Comparison of ENCODE assay signal across 24 mouse cellular contexts in the genomic region with DNA sequence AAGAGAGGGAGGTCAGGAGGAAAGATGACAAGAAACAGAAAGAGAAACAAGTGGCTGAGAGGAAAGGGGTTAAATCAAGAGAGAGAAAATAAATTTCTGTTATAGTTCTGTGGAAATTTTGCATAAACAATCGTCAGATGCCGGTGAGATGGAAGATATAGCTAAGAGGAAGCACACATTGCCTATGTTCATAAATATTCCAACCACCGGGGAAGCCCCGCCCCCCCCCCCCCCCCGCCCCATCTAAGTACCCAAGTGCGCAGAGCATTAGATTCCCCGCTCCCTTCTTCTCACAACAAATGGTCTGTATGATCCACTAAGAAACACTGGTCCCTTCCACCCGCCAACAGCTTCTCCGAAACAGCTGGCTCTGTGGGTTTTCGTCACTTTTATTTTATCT.
DNase-seq lines count a peak whose midpoint lies in the region; ATAC-seq lines count a peak whose summit lies in the region.
"Had no signal": no experiment of that assay in that cellular context is flagged by ENCODE, and none has a peak within 500 bp of the region (broad histone marks: within the 10 kb centered on the region; RNA-seq: fewer than 3 reads in every experiment).

No protein-coding gene starts in this region.

- WGBS in forebrain, embryonic 10.5 days = 95% methylated on average over 9 of the region's 10 CpGs

- H3K36me3 ChIP-seq in forebrain, embryonic 10.5 days (replicated peaks) = no peaks in the 10 kb centered on the region; the same call in 1 of the 2 replicates
- H3K36me3 ChIP-seq: G1E; heart, embryonic 10.5 days; hindbrain, embryonic 10.5 days had no signal

- peaks cover 4% of the 10 kb centered on the region for H3K9me3 ChIP-seq in forebrain, embryonic 10.5 days
- H3K9me3 ChIP-seq: embryonic facial prominence, embryonic 13.5 days; forebrain, embryonic 13.5 days; G1E; heart, embryonic 10.5 days; hindbrain, embryonic 10.5 days had no signal

- no peaks in the 10 kb centered on the region for H3K27me3 ChIP-seq in forebrain, embryonic 10.5 days (ENCODE audit: poor library complexity, severe bottlenecking)
- H3K27me3 ChIP-seq: embryonic facial prominence, embryonic 13.5 days; forebrain, embryonic 13.5 days had no signal

- H3K27ac ChIP-seq in forebrain, embryonic 10.5 days = no peak overlapping the region
- H3K27ac ChIP-seq: embryonic facial prominence, embryonic 13.5 days; forebrain, embryonic 13.5 days; heart, embryonic 10.5 days; hindbrain, embryonic 10.5 days; hindbrain, embryonic 14.5 days had no signal

- no peak overlapping the region for H3K4me3 ChIP-seq in forebrain, embryonic 10.5 days
- H3K4me3 ChIP-seq: embryonic facial prominence, embryonic 13.5 days; forebrain, embryonic 13.5 days; heart, embryonic 10.5 days; hindbrain, embryonic 10.5 days had no signal

- H3K4me1 ChIP-seq in forebrain, embryonic 10.5 days = no peaks in the 10 kb centered on the region
- H3K4me1 ChIP-seq: forebrain, embryonic 13.5 days; heart, embryonic 10.5 days had no signal

- peak; percentile 9 for DNase-seq in CD4-positive, CD25-positive, alpha-beta regulatory T cell, adult 2 months (ENCODE audit: low read depth, low spot score)
- DNase-seq in ZHBTc4 (ENCODE audit: low read depth, low spot score) = peak; percentile 21
- peak; percentile 17 for DNase-seq in naive thymus-derived CD4-positive, alpha-beta T cell, adult 2 months (ENCODE audit: low read depth)
- DNase-seq in forebrain, embryonic 10.5 days (ENCODE audit: extremely low spot score, low spot score) = no peak
- DNase-seq in kidney, postnatal 14 days = no peak
- no peak for DNase-seq in left cerebral cortex, adult 8-10 months (ENCODE audit: low spot score in 2 of 2)
- DNase-seq: adrenal gland, adult 2 months; adrenal gland, postnatal 25 days; B cell, adult 2 months; cerebellum, adult 8-10 months; cerebellum, postnatal 25 days; forebrain, postnatal 0 days; gastrocnemius, postnatal 25 days; heart, adult 18-20 months; heart, postnatal 10 days had no signal

- peak; percentile 34 to 63; a peak in 3 of 4 replicates for ATAC-seq in hematopoietic stem cell, adult 5-6 weeks (replicated peaks in 1 of 2; ENCODE audit: insufficient read depth in 1 of 2, low FRiP score in 2 of 2, low TSS enrichment in 1 of 2, low read depth in 1 of 2, poor library complexity in 2 of 2, severe bottlenecking in 2 of 2)
- ATAC-seq in cerebellum, adult (ENCODE audit: insufficient number of reproducible peaks, low FRiP score, low TSS enrichment) = no peak
- ATAC-seq: forebrain, embryonic 13.5 days; forebrain, postnatal 0 days; intestine, postnatal 0 days had no signal

Comparison
In these comparisons a context has a peak if more than half of its experiments do, and no peak if none do; other contexts are left out.
1. DNase-seq: peak in CD4-positive, CD25-positive, alpha-beta regulatory T cell, adult 2 months (single experiment), ZHBTc4 (single experiment) and naive thymus-derived CD4-positive, alpha-beta T cell, adult 2 months (single experiment); none in forebrain, embryonic 10.5 days (single experiment), kidney, postnatal 14 days (single experiment) and left cerebral cortex, adult 8-10 months (0 of 2).